Mouse (Mus musculus) CH12.LX (cell line): ENCODE measurements around the gene A030005L19Rik. TPM values are rescaled to one million over a fixed set of nuclear protein-coding genes. Genes with fewer than 3 reads are reported as not detected.
"Not testable (repeated sequence)": the region's sequence is repeated elsewhere in the genome, so short reads cannot be mapped to it uniquely, and the experiment has no call there.

Source experiments
- DNase-seq: peaks from one replicate; pipeline ENCODE4 v3.0.0-alpha.2; 2013; ENCODE audit errors: extremely low read depth
- H3K27ac ChIP-seq: 2 replicates; pipeline ENCODE4 v1.5.1; 2012; ENCODE audit warnings: low read depth, mild to moderate bottlenecking, control low read depth, moderate library complexity; ENCODE audit not compliant: insufficient read depth
- H3K27me3 ChIP-seq: replicated peaks from 2 replicates; pipeline ENCODE3; 2012; ENCODE audit warnings: inconsistent platforms
- H3K36me3 ChIP-seq, 2 experiments: replicated peaks in 1 of 2; 2 replicates each; pipeline versions ENCODE3 to v1.6.1; 2012; ENCODE audit warnings: inconsistent platforms in 1 of 2, low read length in 1 of 2, mild to moderate bottlenecking in 1 of 2, mixed read lengths in 1 of 2, moderate library complexity in 1 of 2; ENCODE audit not compliant: control insufficient read depth in 1 of 2, insufficient read depth in 1 of 2
- H3K4me1 ChIP-seq, 2 experiments: 2 replicates each; pipeline ENCODE4 v1.6.1; 2012; ENCODE audit warnings: inconsistent platforms in 1 of 2, moderate library complexity in 1 of 2; ENCODE audit not compliant: insufficient read depth in 2 of 2, control insufficient read depth in 1 of 2
- H3K4me2 ChIP-seq: 2 replicates; pipeline ENCODE4 v1.6.1; 2012; ENCODE audit warnings: low read depth, mild to moderate bottlenecking, control low read depth; ENCODE audit not compliant: poor library complexity, insufficient read depth, severe bottlenecking
- H3K4me3 ChIP-seq, 3 experiments: fragments of 150-350 bp in 1 of 3; sonication (generic) in 1 of 3; replicated peaks in 1 of 3; 2 replicates each; pipeline versions ENCODE3 to v1.5.1; 2011 to 2012; ENCODE audit warnings: low read depth in 2 of 3, low read length in 2 of 3, mild to moderate bottlenecking in 2 of 3, moderate library complexity in 2 of 3, control low read depth in 1 of 3, improper control_type of control experiment in 1 of 3, inconsistent platforms in 1 of 3, mixed read lengths in 1 of 3; ENCODE audit not compliant: poor library complexity in 1 of 3
- H3K79me2 ChIP-seq: replicated peaks from 2 replicates; pipeline ENCODE4 v1.6.1; 2012; ENCODE audit warnings: mild to moderate bottlenecking, moderate library complexity; ENCODE audit not compliant: control insufficient read depth, poor library complexity, insufficient read depth, severe bottlenecking; ENCODE audit errors: extremely low read depth
- H3K9ac ChIP-seq: 2 replicates; pipeline ENCODE4 v1.6.1; 2012; ENCODE audit warnings: low read depth, mild to moderate bottlenecking, control low read depth, moderate library complexity; ENCODE audit not compliant: insufficient read depth
- H3K9me3 ChIP-seq: replicated peaks from 2 replicates; pipeline ENCODE3; 2012; ENCODE audit warnings: low read length, inconsistent platforms, mixed read lengths
- ELF1 ChIP-seq: IDR thresholded peaks from 2 replicates; pipeline ENCODE4 v1.6.1; 2014; ENCODE audit warnings: low read depth, mild to moderate bottlenecking, inconsistent platforms, low read length, improper control_type of control experiment
- GABPA ChIP-seq: IDR thresholded peaks from 2 replicates; pipeline ENCODE4 v1.6.1; 2012; ENCODE audit warnings: low read depth, low read length, improper control_type of control experiment, inconsistent platforms; ENCODE audit not compliant: insufficient replicate concordance
- IRF4 ChIP-seq: IDR thresholded peaks from 2 replicates; pipeline ENCODE4 v1.6.1; 2014; ENCODE audit warnings: low read depth, mild to moderate bottlenecking, inconsistent platforms, low read length, improper control_type of control experiment
- MAX ChIP-seq: IDR thresholded peaks from 2 replicates; pipeline ENCODE4 v1.6.1; 2011; ENCODE audit warnings: low read length, improper control_type of control experiment
- MAZ ChIP-seq: IDR thresholded peaks from 2 replicates; pipeline ENCODE4 v1.6.1; 2012; ENCODE audit warnings: low read depth, mild to moderate bottlenecking, inconsistent platforms, low read length, improper control_type of control experiment, moderate library complexity
- MEF2A ChIP-seq: IDR thresholded peaks from 2 replicates; pipeline ENCODE4 v1.6.1; 2014; ENCODE audit warnings: low read depth, mild to moderate bottlenecking, inconsistent platforms, low read length, improper control_type of control experiment, borderline replicate concordance
- MYC ChIP-seq: IDR thresholded peaks from 2 replicates; pipeline ENCODE4 v1.6.1; 2011; ENCODE audit warnings: low read depth, mild to moderate bottlenecking, improper control_type of control experiment, low read length
- NRF1 ChIP-seq: IDR thresholded peaks from 2 replicates; pipeline ENCODE4 v1.6.1; 2014; ENCODE audit warnings: low read depth, mild to moderate bottlenecking, inconsistent platforms, low read length, improper control_type of control experiment, moderate library complexity
- POLR2AphosphoS2 ChIP-seq: IDR thresholded peaks from 2 replicates; pipeline ENCODE4 v1.6.1; 2011; ENCODE audit warnings: low read depth, low read length, improper control_type of control experiment
- RCOR1 ChIP-seq: conservative IDR thresholded peaks from 2 replicates; pipeline ENCODE4 v1.6.1; 2012; ENCODE audit warnings: low read depth, mild to moderate bottlenecking, inconsistent platforms, low read length, improper control_type of control experiment
- SIN3A ChIP-seq: IDR thresholded peaks from 2 replicates; pipeline ENCODE4 v1.6.1; 2012; ENCODE audit warnings: low read length, improper control_type of control experiment, inconsistent platforms
- TBP ChIP-seq: conservative IDR thresholded peaks from 2 replicates; pipeline ENCODE4 v1.6.1; 2011; ENCODE audit warnings: low read depth, low read length, improper control_type of control experiment
- TCF12 ChIP-seq: IDR thresholded peaks from 2 replicates; pipeline ENCODE4 v1.6.1; 2014; ENCODE audit warnings: low read depth, mild to moderate bottlenecking, inconsistent platforms, low read length, improper control_type of control experiment
- USF1 ChIP-seq: IDR thresholded peaks from 2 replicates; pipeline ENCODE4 v1.6.1; 2014; ENCODE audit warnings: low read depth, mild to moderate bottlenecking, inconsistent platforms, low read length, improper control_type of control experiment
- USF2 ChIP-seq: conservative IDR thresholded peaks from 2 replicates; pipeline ENCODE4 v1.6.1; 2011; ENCODE audit warnings: low read depth, low read length, improper control_type of control experiment
- ZKSCAN1 ChIP-seq: IDR thresholded peaks from 2 replicates; pipeline ENCODE4 v1.6.1; 2012; ENCODE audit warnings: low read depth, inconsistent platforms, low read length, improper control_type of control experiment, borderline replicate concordance
- dilution Hi-C: fragments of 300-500 bp; cut with MboI; formaldehyde crosslinking; loops from 2 replicates; pipeline ENCODE4 v1.14.3; 2020; ENCODE audit warnings: low sequenced_read_pairs; ENCODE audit not compliant: extremely low pct_unique_long_range_greater_than_20kb, extremely low pct_ligation_motif_present
- in situ Hi-C: fragments of 300-500 bp; cut with MboI; formaldehyde crosslinking; loops from 3 replicates; pipeline ENCODE4 v1.14.3; 2019; ENCODE audit warnings: low sequenced_read_pairs, low pct_ligation_motif_present, low pct_unique_long_range_greater_than_20kb, mixed read lengths
- polyA plus RNA-seq: library from polyadenylated mRNA; unstranded; fragments of >175 nt; gene quantifications from 2 replicates; pipeline ENCODE4 v1.2.1, GENCODE M21; 2012; ENCODE audit warnings: low read depth; ENCODE audit not compliant: insufficient read length
- total RNA-seq, 2 experiments: library from RNA; depleted of rRNA; stranded (reverse); fragments of 300-350 nt in 1 of 2; fragments of >200 nt in 1 of 2; gene quantifications; 2 replicates each; pipeline ENCODE4 v1.2.3; 2012 to 2014

The A030005L19Rik gene
- total and polyA plus RNA-seq, 3 experiments: not detected

GRCm38 (mm10) chr1:82924650-82925049 is 11.5 kb downstream of the A030005L19Rik start, which contains the start of gene A030014E15Rik:
Gene A030014E15Rik, plus strand, starts transcription at chr1:82924917.
- Histone ChIP-seq H3K4me3 (no peak within 1 kb of the TSS), H3K27ac (no peak within 1 kb of the TSS), H3K9me3 (no peaks in the 10 kb centered on the region), H3K9ac (no peak within 1 kb of the TSS), H3K27me3 (no peaks in the 10 kb centered on the region), H3K79me2 (no peaks in the 10 kb centered on the region), H3K4me2 (no peak within 1 kb of the TSS), H3K4me1 (peaks cover 3 to 9% of the 10 kb centered on the region in 2 experiments; a peak in 2 of 4 replicates), H3K36me3 (no peaks in the 10 kb centered on the region)
- no peak for TF ChIP-seq USF1
- TF ChIP-seq GABPA: no peak
- no peak for TF ChIP-seq MAX
- no peak for TF ChIP-seq TCF12
- no peak for TF ChIP-seq ELF1
- no peak for TF ChIP-seq TBP
- no peak for TF ChIP-seq SIN3A
- no peak for TF ChIP-seq IRF4
- no peak for TF ChIP-seq NRF1
- TF ChIP-seq POLR2AphosphoS2: no peak
- TF ChIP-seq MEF2A: no peak
- TF ChIP-seq ZKSCAN1: no peak
- TF ChIP-seq MAZ: no peak
- no peak for TF ChIP-seq MYC
- no peak for TF ChIP-seq RCOR1
- no peak for TF ChIP-seq USF2
- DNase-seq: no peak
- dilution Hi-C loops: no loop called here
- in situ Hi-C loops: no loop called here

DNA sequence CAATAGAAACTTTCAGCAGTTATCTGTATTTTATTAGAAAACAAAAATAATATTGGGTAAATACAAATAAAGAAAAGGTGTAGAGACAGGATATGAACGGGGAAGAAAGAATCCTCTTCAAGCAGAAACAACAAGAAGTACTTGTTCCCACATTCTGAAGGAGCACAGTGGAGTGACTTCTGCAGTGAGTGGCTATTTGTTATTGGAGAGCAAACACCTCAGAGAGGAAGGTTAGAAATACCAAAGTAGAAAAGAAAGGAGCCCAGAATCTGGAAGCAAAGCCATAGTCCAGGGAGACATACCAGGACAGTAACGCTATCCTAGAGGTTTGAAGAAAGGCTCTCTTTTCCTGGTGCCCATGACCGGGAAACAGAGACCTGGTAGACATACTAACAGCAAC is 17.4 kb downstream of the A030005L19Rik start:
- H3K79me2 ChIP-seq, H3K27me3 ChIP-seq, DNase-seq, H3K36me3 ChIP-seq, dilution Hi-C loops, H3K9me3 ChIP-seq, H3K4me2 ChIP-seq, H3K4me3 ChIP-seq, H3K9ac ChIP-seq, H3K27ac ChIP-seq, H3K4me1 ChIP-seq, in situ Hi-C loops: not testable (repeated sequence)

GRCm38 (mm10) chr1:82931326-82931725 is 18.2 kb downstream of the A030005L19Rik start, which contains the start of gene Gm6217:
Gene Gm6217, minus strand, starts transcription at chr1:82931399.
- H3K79me2 ChIP-seq, H3K4me2 ChIP-seq, H3K9ac ChIP-seq, H3K36me3 ChIP-seq, H3K27me3 ChIP-seq, H3K27ac ChIP-seq, H3K4me3 ChIP-seq, H3K9me3 ChIP-seq, dilution Hi-C loops, in situ Hi-C loops, H3K4me1 ChIP-seq, DNase-seq: not testable (repeated sequence)
